Mouse (Mus musculus) embryonic facial prominence, embryonic 13.5 days (tissue): ENCODE results near the gene Arhgap28. TPM values are rescaled to one million over a fixed set of nuclear protein-coding genes. Genes with fewer than 3 reads are reported as not detected.

Experiments
- ATAC-seq: fragments of 200-750 bp; cut with Nextera tagmentation; 2 replicates; pipeline ENCODE4 v1.8.0; 2017; ENCODE audit warnings: low read depth; ENCODE audit not compliant: insufficient number of reproducible peaks, insufficient read depth, low FRiP score, low TSS enrichment
- H3K27ac ChIP-seq: fragments of 300-500 bp; sonication (generic); 2 replicates; pipeline ENCODE4 v1.5.1; 2015; ENCODE audit warnings: moderate library complexity, mild to moderate bottlenecking, inconsistent platforms
- H3K27me3 ChIP-seq: fragments of 300-500 bp; sonication (generic); 2 replicates; pipeline ENCODE4 v1.6.1; 2015; ENCODE audit warnings: mild to moderate bottlenecking, inconsistent platforms
- H3K36me3 ChIP-seq: fragments of 300-500 bp; sonication (generic); 2 replicates; pipeline ENCODE4 v1.6.1; 2015; ENCODE audit warnings: mild to moderate bottlenecking, inconsistent platforms
- H3K4me1 ChIP-seq: fragments of 300-500 bp; sonication (generic); 2 replicates; pipeline ENCODE4 v1.6.1; 2015; ENCODE audit warnings: inconsistent platforms
- H3K4me2 ChIP-seq: fragments of 300-500 bp; sonication (generic); 2 replicates; pipeline ENCODE4 v1.6.1; 2015; ENCODE audit warnings: moderate library complexity, mild to moderate bottlenecking, inconsistent platforms
- H3K4me3 ChIP-seq: fragments of 300-500 bp; sonication (generic); 2 replicates; pipeline ENCODE4 v1.5.1; 2015; ENCODE audit warnings: mild to moderate bottlenecking, inconsistent platforms
- H3K9ac ChIP-seq: fragments of 300-500 bp; sonication (generic); 2 replicates; pipeline ENCODE4 v1.6.1; 2015; ENCODE audit warnings: mild to moderate bottlenecking, inconsistent platforms
- H3K9me3 ChIP-seq: fragments of 300-500 bp; sonication (generic); 2 replicates; pipeline ENCODE4 v1.6.1; 2016; ENCODE audit warnings: inconsistent platforms
- WGBS: fragments of 180-500 bp; shearing (Covaris S2); methylation state at CpG from one replicate; pipeline ENCODE4 v1.1.7; 2015; ENCODE audit warnings: mixed read lengths; 5-methylcytosine and 5-hydroxymethylcytosine counted together
- polyA plus RNA-seq: library from polyadenylated mRNA; unstranded; fragments of >200 nt; fragmentation: Nextera tagmentation; extraction: Ambion mirVana; gene quantifications from 2 replicates; pipeline ENCODE4 v1.2.1, GENCODE M21; 2015

Arhgap28 gene
- 56.6 and 68.0 TPM in 2 replicates for polyA plus RNA-seq

DNA sequence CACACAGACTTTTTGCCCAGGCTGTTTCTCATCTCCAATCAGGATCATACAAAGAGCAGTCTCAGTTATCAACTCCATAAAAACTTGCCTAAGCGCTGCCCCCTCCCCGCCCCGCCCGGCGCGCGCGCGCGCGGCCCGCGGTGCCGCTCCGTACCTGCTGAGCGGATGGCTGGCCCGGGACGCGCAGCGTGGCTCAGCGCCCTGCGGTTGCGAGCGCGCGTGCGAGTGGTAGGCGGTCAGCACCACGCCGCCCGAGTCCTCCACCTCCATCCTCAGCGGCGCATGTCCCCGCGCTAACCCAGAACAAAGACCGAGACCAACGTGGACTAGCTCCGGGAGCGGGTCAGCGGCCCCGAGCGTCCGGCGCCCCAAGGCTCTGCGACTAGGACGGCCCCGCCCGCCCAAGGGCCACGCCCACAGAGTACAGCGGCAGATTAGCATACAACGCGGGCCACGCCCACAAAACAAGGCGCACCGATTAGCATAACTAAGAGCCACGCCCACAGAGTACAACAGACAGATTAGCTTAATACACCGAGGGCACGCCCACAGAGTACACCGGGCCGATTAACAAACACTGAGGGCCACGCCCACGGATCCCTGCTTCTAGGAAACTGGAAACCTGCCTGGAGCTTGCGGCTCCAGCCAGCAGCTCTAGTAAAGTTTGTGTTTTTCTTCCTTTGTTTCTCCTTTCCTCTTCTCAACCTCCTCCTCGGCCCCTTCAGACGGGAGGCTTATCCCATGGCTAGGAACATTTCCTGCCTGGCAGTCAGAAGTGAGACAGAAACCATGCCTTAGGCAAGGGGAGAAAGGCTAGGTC lies at the start of gene Arhgap28:
Gene Arhgap28, minus strand, starts transcription at position 380 of the 820 bp plus-strand sequence.
- H3K4me1 ChIP-seq: peaks cover 49% of the 10 kb centered on the region

DNA sequence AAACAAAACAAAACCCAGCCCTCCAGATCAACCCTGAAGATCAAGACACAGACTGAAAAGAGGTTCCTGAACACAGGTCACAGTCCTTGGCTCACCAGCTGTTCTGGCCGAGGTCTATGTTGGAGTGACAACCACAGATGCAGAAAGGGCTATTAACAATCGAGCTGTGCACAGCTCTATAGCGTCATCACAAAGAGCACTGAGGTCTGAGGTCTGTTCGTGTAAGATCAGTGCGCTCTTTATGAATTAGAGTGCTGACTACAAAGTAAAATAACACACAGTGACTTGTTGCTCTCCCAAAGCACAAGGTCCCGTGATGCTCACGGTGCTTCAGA lies 42.4 kb upstream of the Arhgap28 start:
- Histone ChIP-seq H3K27ac (peak overlapping the region; percentile 66), H3K4me1 (peaks cover 20% of the 10 kb centered on the region), H3K4me3 (no peak overlapping the region), H3K27me3 (no peaks in the 10 kb centered on the region), H3K9me3 (no peaks in the 10 kb centered on the region), H3K9ac (no peak overlapping the region), H3K36me3 (no peaks in the 10 kb centered on the region), H3K4me2 (no peak overlapping the region)
- WGBS: 54% methylated on average over 7 of the region's 7 CpGs
- no peak for ATAC-seq

More for the DNA sequence above, at the start of gene Arhgap28:
- H3K27me3 ChIP-seq: no peaks in the 10 kb centered on the region
- peak within 1 kb of the TSS; percentile 81 for H3K9ac ChIP-seq
- peak within 1 kb of the TSS; percentile 66 for H3K4me2 ChIP-seq
- peak; percentile 88 for ATAC-seq
- no peaks in the 10 kb centered on the region for H3K36me3 ChIP-seq
- 1% methylated on average over 65 of the region's 65 CpGs for WGBS
- H3K9me3 ChIP-seq: no peaks in the 10 kb centered on the region
- H3K27ac ChIP-seq: peak within 1 kb of the TSS; percentile 98
- H3K4me3 ChIP-seq: peak within 1 kb of the TSS; percentile 70

DNA sequence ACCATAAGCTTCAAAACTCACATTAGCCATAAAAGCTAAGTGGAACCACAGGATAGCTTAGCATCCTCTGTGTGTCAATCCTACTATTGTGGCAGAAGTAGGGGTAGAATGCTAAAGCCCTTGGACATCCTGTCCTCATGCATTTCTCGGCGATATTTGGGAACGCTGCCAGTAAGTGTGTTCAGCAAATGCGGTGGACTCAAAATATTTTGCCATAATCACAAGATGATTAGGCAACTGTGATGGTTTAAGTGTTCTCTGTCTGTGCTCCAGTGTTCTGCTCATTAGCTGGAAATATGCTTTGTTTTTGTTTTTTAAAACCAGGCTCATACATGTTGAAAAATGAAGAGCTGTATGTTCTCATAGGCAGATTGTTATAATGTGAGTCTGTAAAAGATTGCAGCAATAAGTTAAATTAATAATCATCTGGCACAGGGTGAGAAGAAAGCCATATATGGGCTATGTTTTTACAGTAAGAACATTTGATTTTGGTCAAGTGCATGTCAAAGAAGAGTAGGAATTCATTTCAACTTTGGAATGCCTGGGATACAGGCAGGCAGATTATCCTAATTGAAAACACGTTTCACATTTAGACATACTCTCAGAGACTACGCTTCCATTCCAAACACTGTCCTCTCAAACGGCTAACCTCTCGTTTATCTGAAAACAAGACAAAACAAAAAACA lies 41.9 kb upstream of the Arhgap28 start:
- no peak overlapping the region for H3K9ac ChIP-seq
- WGBS: 23% methylated on average over 8 of the region's 8 CpGs
- H3K36me3 ChIP-seq: no peaks in the 10 kb centered on the region
- H3K9me3 ChIP-seq: no peaks in the 10 kb centered on the region
- H3K4me1 ChIP-seq: peaks cover 20% of the 10 kb centered on the region
- H3K27ac ChIP-seq: peak overlapping the region; percentile 66
- peak overlapping the region; percentile 27; the same call in 1 of the 2 replicates for H3K4me2 ChIP-seq
- H3K4me3 ChIP-seq: no peak overlapping the region
- no peaks in the 10 kb centered on the region for H3K27me3 ChIP-seq
- ATAC-seq: no peak

DNA sequence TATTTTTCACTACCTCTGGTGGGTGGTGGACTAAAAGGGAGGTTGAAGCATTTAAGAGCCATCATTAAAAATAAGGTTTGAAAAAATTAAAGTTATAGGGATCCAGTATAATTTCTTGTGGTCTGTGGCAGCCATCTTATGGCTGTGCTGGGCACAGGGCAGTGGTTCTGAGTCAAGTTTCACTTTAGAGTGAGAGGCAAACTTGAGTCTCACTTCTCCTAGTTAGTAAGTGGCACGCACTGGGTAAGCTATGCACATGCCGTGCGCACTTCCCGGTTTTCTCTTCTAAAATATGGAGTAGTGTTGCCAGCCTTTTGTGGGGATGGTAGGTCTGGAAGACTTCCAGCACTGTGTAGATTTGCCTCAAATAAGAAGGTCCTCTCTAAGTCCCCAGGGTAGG lies 38.5 kb upstream of the Arhgap28 start:
- WGBS: 97% methylated on average over 4 of the region's 4 CpGs
- no peak for ATAC-seq
- no peaks in the 10 kb centered on the region for H3K9me3 ChIP-seq

DNA sequence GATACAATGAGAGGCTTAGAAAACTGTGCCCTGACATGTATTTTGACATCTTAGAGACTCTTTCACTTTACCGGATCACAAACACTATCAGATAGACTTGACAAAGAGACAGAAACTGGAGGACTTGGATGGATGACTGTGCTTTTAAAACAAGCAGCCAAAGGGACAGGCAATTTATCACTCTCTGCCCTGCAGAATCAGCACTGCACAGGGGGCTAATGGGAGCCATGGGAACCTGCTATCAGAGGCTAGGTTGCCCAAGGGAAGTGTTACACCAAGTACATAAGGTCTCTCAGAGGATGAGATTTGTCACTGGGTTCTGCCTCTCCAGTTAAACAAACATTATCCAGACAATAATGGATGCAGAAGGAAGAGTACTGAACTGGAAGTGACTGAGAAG lies 33.1 kb upstream of the Arhgap28 start:
- ATAC-seq: no peak
- WGBS: 91% methylated on average over 1 of the region's 1 CpGs

More for the DNA sequence above, 38.5 kb upstream of the Arhgap28 start:
- no peaks in the 10 kb centered on the region for H3K27me3 ChIP-seq
- peaks cover 16% of the 10 kb centered on the region for H3K4me1 ChIP-seq
- H3K27ac ChIP-seq: no peak overlapping the region
- no peak overlapping the region for H3K9ac ChIP-seq
- H3K4me3 ChIP-seq: no peak overlapping the region
- no peak overlapping the region for H3K4me2 ChIP-seq
- H3K36me3 ChIP-seq: no peaks in the 10 kb centered on the region

DNA sequence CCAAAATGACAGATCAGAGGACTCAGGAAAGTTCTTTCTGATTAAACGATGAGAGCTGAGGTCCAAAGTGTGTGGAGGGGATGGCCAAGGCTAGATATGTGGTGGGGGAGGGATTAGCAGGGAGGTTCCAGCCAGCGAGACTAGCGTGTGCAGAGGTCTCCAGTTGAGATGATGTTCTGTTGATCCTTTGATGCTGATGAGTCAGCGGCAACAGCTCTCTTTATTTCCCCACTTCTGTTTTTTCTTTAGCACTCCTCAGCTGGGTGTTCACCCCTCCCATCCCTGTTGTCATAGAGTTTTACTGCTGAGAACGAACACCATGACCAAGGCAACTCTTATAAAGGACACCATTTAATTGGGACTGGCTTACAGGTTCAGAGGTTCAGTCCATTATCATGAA lies 25.6 kb upstream of the Arhgap28 start:
- H3K4me3 ChIP-seq: no peak overlapping the region
- no peaks in the 10 kb centered on the region for H3K27me3 ChIP-seq
- no peak overlapping the region for H3K4me2 ChIP-seq
- no peak overlapping the region for H3K9ac ChIP-seq
- H3K4me1 ChIP-seq: no peaks in the 10 kb centered on the region
- 87% methylated on average over 5 of the region's 5 CpGs for WGBS
- ATAC-seq: no peak
- no peaks in the 10 kb centered on the region for H3K36me3 ChIP-seq
- H3K27ac ChIP-seq: no peak overlapping the region
- H3K9me3 ChIP-seq: no peaks in the 10 kb centered on the region

More for the DNA sequence above, 33.1 kb upstream of the Arhgap28 start:
- H3K4me2 ChIP-seq: no peak overlapping the region
- no peak overlapping the region for H3K27ac ChIP-seq
- H3K4me3 ChIP-seq: no peak overlapping the region
- H3K36me3 ChIP-seq: no peaks in the 10 kb centered on the region
- H3K9ac ChIP-seq: no peak overlapping the region
- no peaks in the 10 kb centered on the region for H3K9me3 ChIP-seq
- H3K4me1 ChIP-seq: no peaks in the 10 kb centered on the region
- H3K27me3 ChIP-seq: no peaks in the 10 kb centered on the region

DNA sequence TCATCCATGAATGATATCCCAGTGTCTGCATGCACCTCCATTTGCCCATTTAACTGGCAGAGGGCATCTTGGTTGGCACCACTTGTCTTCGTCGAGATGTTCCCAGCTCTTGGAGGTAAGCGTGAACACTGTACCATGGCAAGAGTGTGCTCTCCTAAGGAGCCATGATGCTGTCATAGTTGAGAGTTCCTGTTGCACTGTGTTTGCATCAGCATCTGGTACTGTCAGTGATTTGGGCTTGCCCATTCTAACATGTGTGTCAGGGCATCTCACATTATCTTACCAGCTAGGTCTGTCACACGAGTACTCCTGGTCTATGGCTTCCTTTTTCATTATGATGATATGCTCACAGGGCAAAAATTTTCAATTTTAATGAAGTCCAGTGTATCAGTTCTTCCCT lies 24.6 kb upstream of the Arhgap28 start:
- WGBS: 96% methylated on average over 4 of the region's 4 CpGs
- H3K4me3 ChIP-seq: no peak overlapping the region
- no peaks in the 10 kb centered on the region for H3K36me3 ChIP-seq
- H3K4me2 ChIP-seq: no peak overlapping the region
- H3K4me1 ChIP-seq: no peaks in the 10 kb centered on the region
- ATAC-seq: no peak
- H3K27me3 ChIP-seq: no peaks in the 10 kb centered on the region
- no peaks in the 10 kb centered on the region for H3K9me3 ChIP-seq
- H3K27ac ChIP-seq: no peak overlapping the region
- H3K9ac ChIP-seq: no peak overlapping the region

DNA sequence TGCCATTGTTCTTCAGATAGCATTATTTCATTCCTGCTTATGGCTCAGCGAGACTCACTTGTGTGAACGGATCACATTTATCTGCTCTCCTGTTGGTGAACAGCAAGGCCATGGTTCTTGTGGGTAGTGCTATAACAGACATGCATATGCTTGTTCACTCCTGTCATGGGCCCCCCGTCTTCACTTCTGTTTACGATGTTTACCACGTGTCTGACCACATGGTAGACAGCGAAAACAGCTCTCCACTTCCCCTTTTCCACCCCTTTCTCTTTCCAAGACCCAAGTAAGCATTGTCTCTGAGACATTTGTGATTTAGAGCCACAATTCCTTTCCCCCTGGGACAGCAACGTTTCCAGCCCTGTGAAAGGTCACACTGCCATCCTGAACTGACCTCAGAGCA lies 20.4 kb upstream of the Arhgap28 start:
- H3K4me1 ChIP-seq: peaks cover 9% of the 10 kb centered on the region
- no peaks in the 10 kb centered on the region for H3K36me3 ChIP-seq
- no peak for ATAC-seq
- 73% methylated on average over 7 of the region's 7 CpGs for WGBS
- H3K9ac ChIP-seq: no peak overlapping the region
- H3K4me2 ChIP-seq: no peak overlapping the region
- no peak overlapping the region for H3K27ac ChIP-seq
- H3K4me3 ChIP-seq: no peak overlapping the region
- H3K27me3 ChIP-seq: no peaks in the 10 kb centered on the region
- H3K9me3 ChIP-seq: no peaks in the 10 kb centered on the region

DNA sequence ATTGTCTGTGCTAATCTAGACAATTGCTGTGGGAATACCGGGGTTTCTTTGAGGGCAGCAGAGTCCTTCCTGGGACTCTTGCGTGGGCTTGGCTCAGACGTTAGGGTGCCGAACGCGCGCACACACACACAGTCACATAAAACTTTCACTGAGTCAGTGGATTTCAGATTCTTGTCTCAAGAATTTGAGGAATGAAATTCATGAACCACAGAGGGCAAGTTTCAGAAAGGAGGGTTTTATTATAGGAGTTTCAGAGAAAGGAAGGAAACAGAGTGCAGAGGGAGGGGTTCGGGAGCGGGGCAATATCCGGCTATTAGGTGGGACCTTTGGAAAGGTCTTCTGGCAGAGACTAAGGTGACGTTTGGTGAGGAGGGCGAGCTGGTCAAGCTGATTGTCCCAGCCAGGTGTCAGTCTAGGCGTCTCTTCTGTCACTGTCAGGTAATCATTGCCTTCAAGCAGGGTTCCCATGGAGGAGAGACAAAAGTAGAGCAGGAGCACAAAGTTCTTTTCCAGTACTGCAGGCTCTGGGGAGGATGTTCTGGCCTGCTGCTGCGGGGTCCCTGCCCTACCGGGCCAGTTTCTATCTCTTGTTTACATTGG lies 15.6 kb upstream of the Arhgap28 start:
- no peak overlapping the region; the same call in 1 of the 2 replicates for H3K27ac ChIP-seq
- H3K9me3 ChIP-seq: no peaks in the 10 kb centered on the region
- 47% methylated on average over 15 of the region's 15 CpGs for WGBS
- no peak overlapping the region for H3K9ac ChIP-seq
- no peaks in the 10 kb centered on the region for H3K36me3 ChIP-seq
- H3K4me2 ChIP-seq: no peak overlapping the region
- no peaks in the 10 kb centered on the region for H3K27me3 ChIP-seq
- H3K4me3 ChIP-seq: no peak overlapping the region
- ATAC-seq: no peak
- peaks cover 22% of the 10 kb centered on the region for H3K4me1 ChIP-seq

DNA sequence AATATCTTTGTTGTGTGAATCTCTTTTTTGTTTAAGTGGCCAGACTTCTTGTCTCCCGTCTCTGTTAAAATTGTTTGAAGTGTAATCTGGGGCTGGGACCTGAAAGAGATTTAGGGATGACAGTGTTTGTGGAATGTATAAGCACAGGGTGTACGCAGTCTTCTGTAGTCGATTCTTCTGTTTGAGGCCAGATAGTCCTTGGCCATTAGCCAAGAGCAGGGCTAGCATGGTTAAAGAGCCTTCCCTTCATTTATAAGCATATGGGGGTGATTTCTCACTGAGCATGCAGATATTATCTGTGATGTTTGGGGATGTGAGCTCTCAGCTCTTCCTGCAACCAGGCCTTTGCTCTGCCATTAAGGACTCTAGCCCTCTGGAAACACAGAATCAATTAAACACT lies 13.2 kb upstream of the Arhgap28 start:
- ATAC-seq: no peak
- WGBS: 47% methylated on average over 3 of the region's 3 CpGs
- Histone ChIP-seq H3K4me2 (no peak overlapping the region), H3K9ac (no peak overlapping the region), H3K36me3 (no peaks in the 10 kb centered on the region), H3K27me3 (no peaks in the 10 kb centered on the region), H3K4me3 (no peak overlapping the region), H3K9me3 (no peaks in the 10 kb centered on the region), H3K27ac (no peak overlapping the region), H3K4me1 (peaks cover 22% of the 10 kb centered on the region)

DNA sequence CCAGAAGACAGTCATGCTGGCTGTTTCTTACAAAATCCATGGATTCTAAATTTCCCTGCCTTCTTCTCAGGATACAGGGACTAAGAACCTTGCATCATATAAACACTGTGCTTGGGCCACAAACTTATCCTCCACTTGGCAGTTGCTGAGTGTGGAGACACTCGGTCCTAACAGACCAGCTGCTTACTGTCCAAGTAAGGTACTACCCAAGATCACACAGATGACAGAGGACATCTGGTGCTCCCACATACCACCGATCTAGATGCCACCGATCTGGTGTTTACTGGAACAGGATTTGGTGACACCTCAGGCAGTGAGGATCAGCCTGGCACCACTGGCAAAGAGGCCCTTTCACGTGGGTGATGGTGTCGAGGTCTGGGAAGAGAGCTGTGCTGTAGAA lies 7.7 kb upstream of the Arhgap28 start:
- Histone ChIP-seq H3K4me1 (no peaks in the 10 kb centered on the region), H3K4me3 (no peak overlapping the region), H3K9ac (no peak overlapping the region), H3K27ac (no peak overlapping the region), H3K4me2 (no peak overlapping the region), H3K27me3 (no peaks in the 10 kb centered on the region), H3K36me3 (no peaks in the 10 kb centered on the region), H3K9me3 (no peaks in the 10 kb centered on the region)
- ATAC-seq: no peak
- 92% methylated on average over 5 of the region's 5 CpGs for WGBS

DNA sequence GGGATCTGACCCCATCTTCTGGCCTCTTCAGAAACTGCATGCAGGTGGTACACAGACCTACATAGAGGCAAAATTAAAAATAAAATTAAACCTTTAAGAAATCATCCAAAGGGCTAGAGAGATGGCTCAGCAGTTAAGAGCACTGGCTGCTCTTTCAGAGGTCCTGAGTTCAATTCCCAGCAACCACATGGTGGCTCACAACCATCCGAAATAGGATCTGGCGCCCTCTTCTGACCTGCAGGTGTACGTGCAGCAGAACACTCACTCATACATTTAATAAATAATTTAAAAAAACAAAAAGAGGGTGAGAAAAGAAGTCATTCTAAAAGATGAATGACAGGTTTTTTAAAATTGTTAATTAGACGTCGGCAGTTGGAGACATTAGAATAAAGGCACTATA lies 6.1 kb upstream of the Arhgap28 start:
- ATAC-seq: no peak
- Histone ChIP-seq H3K4me3 (no peak overlapping the region), H3K9ac (no peak overlapping the region), H3K9me3 (no peaks in the 10 kb centered on the region), H3K27me3 (no peaks in the 10 kb centered on the region), H3K27ac (no peak overlapping the region), H3K36me3 (no peaks in the 10 kb centered on the region), H3K4me1 (peaks cover 7% of the 10 kb centered on the region), H3K4me2 (no peak overlapping the region)
- WGBS: 93% methylated on average over 5 of the region's 5 CpGs
